Mouse (Mus musculus) MEL (cell line): ENCODE measurements around the gene Gm2431. TPM values are rescaled to one million over a fixed set of nuclear protein-coding genes. Genes with fewer than 3 reads are reported as not detected.
"Not testable (repeated sequence)": the region's sequence is repeated elsewhere in the genome, so short reads cannot be mapped to it uniquely, and the experiment has no call there.

Experiments used
- DNase-seq: peaks from one replicate; pipeline ENCODE4 v3.0.0; 2011; ENCODE audit warnings: low read depth, low spot score
- H3K27ac ChIP-seq: 2 replicates; pipeline ENCODE4 v1.5.1; 2012; ENCODE audit warnings: low read depth, mild to moderate bottlenecking, control low read depth, low read length, moderate library complexity; ENCODE audit not compliant: control insufficient read depth
- H3K27me3 ChIP-seq, 2 experiments: fragments of 150-350 bp in 1 of 2; sonication (generic) in 1 of 2; 2 replicates each; pipeline ENCODE4 v1.6.1; 2012; ENCODE audit warnings: low read length in 2 of 2, mild to moderate bottlenecking in 2 of 2, improper control_type of control experiment in 1 of 2, moderate library complexity in 1 of 2; ENCODE audit not compliant: insufficient read depth in 2 of 2, control insufficient read depth in 1 of 2
- H3K36me3 ChIP-seq, 2 experiments: 2 replicates each; pipeline ENCODE4 v1.6.1; 2012 to 2014; ENCODE audit warnings: low read length in 2 of 2, improper control_type of control experiment in 1 of 2, inconsistent platforms in 1 of 2, mild to moderate bottlenecking in 1 of 2; ENCODE audit not compliant: insufficient read depth in 2 of 2, control insufficient read depth in 1 of 2
- H3K4me1 ChIP-seq, 2 experiments: fragments of 150-350 bp in 1 of 2; sonication (generic) in 1 of 2; 2 replicates each; pipeline ENCODE4 v1.6.1; 2012; ENCODE audit warnings: low read length in 2 of 2, improper control_type of control experiment in 1 of 2, mild to moderate bottlenecking in 1 of 2; ENCODE audit not compliant: insufficient read depth in 2 of 2, control insufficient read depth in 1 of 2
- H3K4me3 ChIP-seq, 2 experiments: fragments of 150-350 bp in 1 of 2; sonication (generic) in 1 of 2; 2 replicates each; pipeline ENCODE4 v1.5.1; 2012; ENCODE audit warnings: low read depth in 2 of 2, low read length in 2 of 2, mild to moderate bottlenecking in 2 of 2, moderate library complexity in 2 of 2, control low read depth in 1 of 2, improper control_type of control experiment in 1 of 2; ENCODE audit not compliant: control insufficient read depth in 1 of 2, insufficient read depth in 1 of 2
- H3K79me2 ChIP-seq: 2 replicates; pipeline ENCODE4 v1.6.1; 2012; ENCODE audit warnings: mild to moderate bottlenecking, low read length, moderate library complexity; ENCODE audit not compliant: control insufficient read depth, poor library complexity, insufficient read depth
- H3K9ac ChIP-seq: 2 replicates; pipeline ENCODE4 v1.6.1; 2012; ENCODE audit warnings: low read depth, mild to moderate bottlenecking, control low read depth, low read length, moderate library complexity; ENCODE audit not compliant: control insufficient read depth, poor library complexity, severe bottlenecking
- H3K9me3 ChIP-seq: fragments of 150-350 bp; sonication (generic); replicated peaks from 2 replicates; pipeline ENCODE4 v1.6.1; 2012; ENCODE audit warnings: mild to moderate bottlenecking, low read length, improper control_type of control experiment, moderate library complexity; ENCODE audit not compliant: insufficient read depth
- CTCF ChIP-seq, 3 experiments: IDR thresholded peaks in 2 of 3; conservative IDR thresholded peaks in 1 of 3; 2 replicates each; pipeline ENCODE4 v1.5.1; 2011 to 2012; ENCODE audit warnings: low read length in 3 of 3, low read depth in 2 of 3, mild to moderate bottlenecking in 2 of 3, improper control_type of control experiment in 1 of 3, inconsistent platforms in 1 of 3, mixed read lengths in 1 of 3, moderate library complexity in 1 of 3; ENCODE audit not compliant: control insufficient read depth in 1 of 3, insufficient read depth in 1 of 3, poor library complexity in 1 of 3, severe bottlenecking in 1 of 3
- MYB ChIP-seq: IDR thresholded peaks from 2 replicates; pipeline ENCODE4 v1.6.1; 2011; ENCODE audit warnings: mild to moderate bottlenecking, low read depth, low read length, improper control_type of control experiment
- POLR2AphosphoS5 ChIP-seq: IDR thresholded peaks from 2 replicates; pipeline ENCODE4 v1.6.1; 2012; ENCODE audit warnings: low read depth, borderline replicate concordance, mild to moderate bottlenecking, inconsistent platforms, low read length, moderate library complexity, mixed read lengths
- RAD21 ChIP-seq: IDR thresholded peaks from 2 replicates; pipeline ENCODE4 v1.6.1; 2011; ENCODE audit warnings: mild to moderate bottlenecking, low read depth, low read length, improper control_type of control experiment
- ZMIZ1 ChIP-seq: IDR thresholded peaks from 2 replicates; pipeline ENCODE4 v1.6.1; 2012; ENCODE audit warnings: low read depth, mild to moderate bottlenecking, inconsistent platforms, low read length, improper control_type of control experiment, moderate library complexity
- polyA plus RNA-seq, 2 experiments: library from polyadenylated mRNA; stranded (reverse) in 1 of 2; unstranded in 1 of 2; fragments of >175 nt in 1 of 2; fragments of >200 nt in 1 of 2; gene quantifications; 2 replicates each; pipeline versions ENCODE4 v1.2.1 to v1.2.4; 2012; ENCODE audit warnings: low replicate concordance in 2 of 2, low read depth in 1 of 2; ENCODE audit not compliant: insufficient read length in 2 of 2, insufficient read depth in 1 of 2, missing spikeins in 1 of 2
- total RNA-seq: library from RNA; depleted of rRNA; stranded (reverse); fragments of 300-350 nt; gene quantifications from 2 replicates; pipeline ENCODE4 v1.2.3, GENCODE M21; 2012; rRNA removed

Gene Gm2431
- total RNA-seq (not detected in 2 replicates), polyA plus RNA-seq (not detected)

DNA sequence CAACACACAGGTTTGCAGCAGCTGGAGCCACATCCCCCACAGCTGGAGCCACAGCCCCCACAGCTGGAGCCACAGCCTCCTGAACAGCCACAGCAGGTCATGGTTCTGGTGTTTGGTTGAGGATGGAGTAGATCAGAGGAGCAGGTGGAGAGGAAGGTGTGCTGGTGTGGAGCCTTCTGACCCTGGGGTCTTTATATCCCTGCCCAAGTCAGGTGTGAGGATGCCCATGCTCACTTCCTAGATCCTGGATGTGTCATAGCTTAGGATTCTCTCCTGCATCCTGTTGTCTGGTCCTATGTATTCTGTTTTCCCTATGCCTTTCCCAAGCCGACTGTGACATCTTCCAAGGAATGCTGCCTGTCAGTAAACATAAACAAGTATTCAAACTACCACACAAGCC is at the start of gene Gm2431:
Gm2431 (minus strand) TSS at position 101 of the 400 bp plus-strand sequence.
- DNase-seq, H3K9me3 ChIP-seq, H3K27ac ChIP-seq, H3K9ac ChIP-seq, H3K79me2 ChIP-seq, H3K27me3 ChIP-seq, H3K36me3 ChIP-seq, H3K4me3 ChIP-seq, H3K4me1 ChIP-seq: not testable (repeated sequence)

DNA sequence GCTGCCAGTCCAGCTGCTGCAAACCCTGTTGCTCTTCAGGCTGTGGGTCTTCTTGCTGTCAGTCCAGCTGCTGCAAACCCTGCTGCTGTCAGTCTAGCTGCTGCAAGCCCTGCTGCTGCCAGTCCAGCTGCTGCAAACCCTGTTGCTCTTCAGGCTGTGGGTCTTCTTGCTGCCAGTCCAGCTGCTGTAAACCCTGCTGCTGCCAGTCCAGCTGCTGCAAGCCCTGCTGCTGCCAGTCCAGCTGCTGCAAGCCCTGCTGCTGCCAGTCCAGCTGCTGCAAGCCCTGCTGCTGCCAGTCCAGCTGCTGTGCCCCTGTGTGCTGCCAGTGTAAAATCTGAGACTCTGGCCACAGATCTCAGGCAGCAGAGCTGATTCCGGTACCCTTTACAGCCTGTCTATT is 45.8 kb upstream of the Gm2431 start:
- H3K36me3 ChIP-seq, H3K9me3 ChIP-seq, H3K27ac ChIP-seq, H3K79me2 ChIP-seq, DNase-seq, H3K4me3 ChIP-seq, H3K9ac ChIP-seq, H3K4me1 ChIP-seq: not testable (repeated sequence)
- peaks cover 7 to 14% of the 10 kb centered on the region in 2 experiments for H3K27me3 ChIP-seq

DNA sequence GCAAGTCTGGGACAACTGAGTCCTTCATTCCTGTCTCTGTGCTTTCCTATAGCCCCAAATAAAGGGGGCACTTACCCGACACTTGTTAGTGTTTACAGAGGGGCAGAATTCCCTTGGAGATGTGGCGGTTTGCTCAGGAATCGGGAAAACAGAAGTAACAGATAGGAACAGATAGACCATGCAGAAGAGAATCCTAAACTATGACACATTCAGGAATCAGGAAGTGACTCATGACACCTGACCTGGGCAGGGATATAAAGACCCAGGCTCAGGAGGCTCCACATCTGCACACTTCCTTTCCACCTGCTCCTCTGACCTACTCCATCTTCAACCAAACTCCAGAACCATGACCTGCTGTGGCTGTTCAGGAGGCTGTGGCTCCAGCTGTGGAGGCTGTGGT is 45.1 kb upstream of the Gm2431 start, which contains the start of gene Krtap5-4:
Krtap5-4 (plus strand) TSS at position 301 of the 400 bp plus-strand sequence.
- no peaks in the 10 kb centered on the region for H3K9me3 ChIP-seq
- no peak within 1 kb of the TSS for H3K9ac ChIP-seq
- peaks cover 7 to 14% of the 10 kb centered on the region in 2 experiments for H3K27me3 ChIP-seq
- H3K4me3 ChIP-seq, result no peak within 1 kb of the TSS
- no peaks in the 10 kb centered on the region for H3K4me1 ChIP-seq
- no peak for TF ChIP-seq ZMIZ1
- TF ChIP-seq CTCF (IDR thresholded peaks at IDR 0.05 in 2 of 3, conservative IDR thresholded peaks at IDR 0.05 in 1 of 3; ENCODE audit: control insufficient read depth in 1 of 3, insufficient read depth in 1 of 3, low read depth in 2 of 3, low read length in 3 of 3, poor library complexity in 1 of 3, severe bottlenecking in 1 of 3), result no peak
- TF ChIP-seq RAD21, result no peak
- TF ChIP-seq MYB, result no peak
- no peak for TF ChIP-seq POLR2AphosphoS5
- no peaks in the 10 kb centered on the region for H3K79me2 ChIP-seq
- H3K36me3 ChIP-seq, result no peaks in the 10 kb centered on the region
- DNase-seq, result no peak
- no peak within 1 kb of the TSS for H3K27ac ChIP-seq

DNA sequence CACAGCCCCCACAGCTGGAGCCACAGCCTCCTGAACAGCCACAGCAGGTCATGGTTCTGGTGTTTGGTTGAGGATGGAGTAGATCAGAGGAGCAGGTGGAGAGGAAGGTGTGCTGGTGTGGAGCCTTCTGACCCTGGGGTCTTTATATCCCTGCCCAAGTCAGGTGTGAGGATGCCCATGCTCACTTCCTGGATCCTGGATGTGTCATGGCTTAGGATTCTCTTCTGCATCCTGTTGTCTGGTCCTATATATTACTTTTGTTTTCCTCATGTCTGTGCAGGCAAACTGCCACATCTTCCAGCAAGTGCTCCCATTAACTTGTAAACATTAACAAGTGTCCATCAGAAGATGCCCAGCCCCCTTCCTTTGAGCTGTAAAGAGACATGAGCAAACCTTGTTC is 38.9 kb upstream of the Gm2431 start, which contains the start of gene Krtap5-1:
Krtap5-1 (minus strand) TSS at position 101 of the 400 bp plus-strand sequence.
- H3K9me3 ChIP-seq, H3K27ac ChIP-seq, H3K4me3 ChIP-seq, H3K4me1 ChIP-seq, H3K36me3 ChIP-seq, DNase-seq, H3K79me2 ChIP-seq, H3K9ac ChIP-seq: not testable (repeated sequence)
- H3K27me3 ChIP-seq, result peaks cover 2 to 14% of the 10 kb centered on the region in 2 experiments

DNA sequence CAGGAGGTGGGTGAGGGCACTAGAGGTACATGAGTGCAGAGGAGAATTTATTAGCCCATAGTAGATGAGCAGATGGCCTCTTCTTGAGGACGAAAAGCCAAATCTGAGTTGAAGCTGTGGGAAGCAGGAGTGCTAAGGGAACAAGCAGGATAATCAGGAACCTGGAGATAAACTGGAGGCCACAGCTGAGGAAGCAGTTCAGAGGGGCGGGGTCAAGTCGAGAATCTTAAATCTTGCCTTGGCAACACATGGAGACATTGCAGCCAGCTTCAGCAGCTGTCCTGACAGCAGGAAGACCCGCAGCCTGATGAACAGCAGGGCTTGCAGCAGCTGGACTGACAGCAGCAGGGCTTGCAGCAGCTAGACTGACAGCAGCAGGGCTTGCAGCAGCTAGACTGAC is 38.0 kb upstream of the Gm2431 start:
- not testable (repeated sequence) for H3K27me3 ChIP-seq, H3K9me3 ChIP-seq, H3K79me2 ChIP-seq, H3K9ac ChIP-seq, H3K36me3 ChIP-seq, H3K4me3 ChIP-seq, DNase-seq, H3K27ac ChIP-seq, H3K4me1 ChIP-seq
